Mouse (Mus musculus) frontal cortex, adult (tissue): ENCODE results near the gene Gm20388.
A peak's percentile ranks its signal among the peaks of the same experiment; 100 is the strongest.

ENCODE experiments used
- ATAC-seq: cut with Nextera tagmentation; 2 replicates; pipeline ENCODE4 v1.9.2; 2017; ENCODE audit warnings: mild to moderate bottlenecking, moderate library complexity, mixed read lengths; ENCODE audit not compliant: low TSS enrichment

Gene Gm20388

GRCm38 (mm10) chr8:123290166-123290565 is 3379.5 kb downstream of the Gm20388 start:
- ATAC-seq: no peak

- ATAC-seq: no peak
Observed at GRCm38 (mm10) chr8:123290679-123291078, 3380.0 kb downstream of the Gm20388 start.

- no peak for ATAC-seq
Observed at GRCm38 (mm10) chr8:123291716-123292115, 3381.1 kb downstream of the Gm20388 start.

- no peak for ATAC-seq
Observed at GRCm38 (mm10) chr8:123292281-123292680, 3381.6 kb downstream of the Gm20388 start.

GRCm38 (mm10) chr8:123292785-123293184 is 3382.1 kb downstream of the Gm20388 start:
- ATAC-seq: no peak

- no peak for ATAC-seq
Observed at GRCm38 (mm10) chr8:123298301-123298700, 3387.7 kb downstream of the Gm20388 start.

- no peak for ATAC-seq
Observed at GRCm38 (mm10) chr8:123308738-123309137, 3398.1 kb downstream of the Gm20388 start.

- ATAC-seq: no peak
Observed at GRCm38 (mm10) chr8:123317781-123318466, 3407.3 kb downstream of the Gm20388 start.

- ATAC-seq: peak; percentile 100
Observed at GRCm38 (mm10) chr8:123318467-123318911, 3407.8 kb downstream of the Gm20388 start, which contains the start of gene Fanca. Gene Fanca, minus strand, starts transcription at chr8:123318576.

- no peak for ATAC-seq
Observed at GRCm38 (mm10) chr8:123319522-123320164, 3409.0 kb downstream of the Gm20388 start.

- ATAC-seq: no peak
Observed at GRCm38 (mm10) chr8:123328552-123328951, 3417.9 kb downstream of the Gm20388 start.

- no peak for ATAC-seq
Observed at GRCm38 (mm10) chr8:123329350-123329749, 3418.7 kb downstream of the Gm20388 start.

- ATAC-seq: no peak
Observed at GRCm38 (mm10) chr8:123329961-123330360, 3419.3 kb downstream of the Gm20388 start.

- ATAC-seq: no peak
Observed at GRCm38 (mm10) chr8:123330701-123331100, 3420.1 kb downstream of the Gm20388 start.

- ATAC-seq: peak; percentile 88
Observed at GRCm38 (mm10) chr8:123331301-123331700, 3420.7 kb downstream of the Gm20388 start.

- no peak for ATAC-seq
Observed at GRCm38 (mm10) chr8:123331810-123332209, 3421.2 kb downstream of the Gm20388 start.

GRCm38 (mm10) chr8:123332262-123333090 is 3421.8 kb downstream of the Gm20388 start, which contains the start of gene Spire2:
Gene Spire2, plus strand, starts transcription at chr8:123332713.
- peak; percentile 56 for ATAC-seq

GRCm38 (mm10) chr8:123333091-123333587 is 3422.5 kb downstream of the Gm20388 start:
- ATAC-seq: 0 out of 2 replicates have a peak, but pooled peaks have one; percentile 6

- ATAC-seq: no peak
Observed at GRCm38 (mm10) chr8:123333864-123334263, 3423.2 kb downstream of the Gm20388 start.

GRCm38 (mm10) chr8:123334467-123334866 is 3423.8 kb downstream of the Gm20388 start:
- no peak for ATAC-seq

GRCm38 (mm10) chr8:123337475-123337874 is 3426.8 kb downstream of the Gm20388 start:
- ATAC-seq: no peak

- ATAC-seq: no peak
Observed at GRCm38 (mm10) chr8:123340071-123340470, 3429.4 kb downstream of the Gm20388 start.
